Mouse (Mus musculus): Measurements from ENCODE around the gene Gm5065.

GRCm38 (mm10) chr7:5366724-5367123 lies 16.4 kb downstream of the Gm5065 start:
- no peak for TF ChIP-seq CTCF (IDR thresholded peaks at IDR 0.05; ENCODE audit: borderline replicate concordance, extremely low read depth, insufficient read depth, insufficient read length)
- no peak for TF ChIP-seq POLR2A (IDR thresholded peaks at IDR 0.05; ENCODE audit: borderline replicate concordance, extremely low read depth, insufficient read depth, insufficient read length, poor library complexity, severe bottlenecking)

All from brain, embryonic 14.5 days (tissue).